Mouse (Mus musculus) liver, adult 2 months (tissue): ENCODE measurements around the gene Dcxr. TPM values are rescaled to one million over a fixed set of nuclear protein-coding genes. Genes with fewer than 3 reads are reported as not detected.
A peak's percentile ranks its signal among the peaks of the same experiment; 100 is the strongest.

Experiments used
- DNase-seq: peaks from one replicate; pipeline ENCODE4 v3.0.0-alpha.2; 2011; ENCODE audit warnings: low read depth, low spot score; ENCODE audit errors: extremely low read depth
- H3K27ac ChIP-seq: fragments of 200-500 bp; replicated peaks from 2 replicates; pipeline ENCODE4 v1.5.1; 2012; ENCODE audit warnings: low read depth, mild to moderate bottlenecking, control low read depth, inconsistent platforms, low read length; ENCODE audit not compliant: insufficient read depth
- H3K27me3 ChIP-seq: fragments of 200-500 bp; 2 replicates; pipeline ENCODE4 v1.6.1; 2012; ENCODE audit warnings: mild to moderate bottlenecking, moderate library complexity, low read length, inconsistent platforms; ENCODE audit not compliant: control insufficient read depth, insufficient read depth
- H3K36me3 ChIP-seq: fragments of 200-500 bp; 2 replicates; pipeline ENCODE4 v1.6.1; 2012; ENCODE audit warnings: low read length, inconsistent platforms; ENCODE audit not compliant: control insufficient read depth, insufficient read depth
- H3K4me1 ChIP-seq: fragments of 200-500 bp; 2 replicates; pipeline ENCODE4 v1.6.1; 2011; ENCODE audit warnings: low read length; ENCODE audit not compliant: control insufficient read depth, insufficient read depth
- H3K4me3 ChIP-seq: fragments of 200-500 bp; 2 replicates; pipeline ENCODE4 v1.5.1; 2011; ENCODE audit warnings: low read depth, mild to moderate bottlenecking, control low read depth, low read length, moderate library complexity; ENCODE audit not compliant: insufficient read depth
- H3K79me2 ChIP-seq: fragments of 200-500 bp; 2 replicates; pipeline ENCODE4 v1.6.1; 2012; ENCODE audit warnings: inconsistent platforms, mild to moderate bottlenecking, low read length, moderate library complexity; ENCODE audit not compliant: control insufficient read depth, insufficient read depth
- H3K9ac ChIP-seq: fragments of 200-500 bp; 2 replicates; pipeline ENCODE4 v1.6.1; 2012; ENCODE audit warnings: low read depth, mild to moderate bottlenecking, control low read depth, inconsistent platforms, low read length
- CTCF ChIP-seq: fragments of 200-500 bp; IDR thresholded peaks from 2 replicates; pipeline ENCODE4 v1.5.1; 2011; ENCODE audit warnings: low read depth, low read length, control low read depth
- POLR2A ChIP-seq: fragments of 200-500 bp; IDR thresholded peaks from 2 replicates; pipeline ENCODE4 v1.6.1; 2011; ENCODE audit warnings: low read length, control low read depth; ENCODE audit not compliant: insufficient read depth; ENCODE audit errors: extremely low read depth
- WGBS: fragments of 180-500 bp; shearing (Covaris S2); methylation state at CpG from one replicate; pipeline ENCODE4 v1.1.7; 2018; 5-methylcytosine and 5-hydroxymethylcytosine counted together
- polyA plus RNA-seq: library from polyadenylated mRNA; depleted of rRNA; stranded (reverse); fragments of >200 nt; gene quantifications from 2 replicates; pipeline ENCODE4 v1.2.3, GENCODE M21; 2012
- total RNA-seq: library from RNA; depleted of rRNA; stranded (reverse); fragments of >200 nt; gene quantifications from 2 replicates; pipeline ENCODE4 v1.2.3, GENCODE M21; 2014

The Dcxr gene
- total and polyA plus RNA-seq, 2 experiments: 230 to 512 TPM

GRCm38 (mm10) chr11:120719841-120720376, 7.2 kb downstream of the Dcxr start:
- H3K79me2 ChIP-seq: no peaks in the 10 kb centered on the region
- H3K27ac ChIP-seq: no peak overlapping the region
- no peak overlapping the region for H3K4me3 ChIP-seq
- no peak for DNase-seq
- TF ChIP-seq CTCF (no peak), POLR2A (no peak)
- 94% methylated on average over 13 of the region's 13 CpGs for WGBS
- no peaks in the 10 kb centered on the region for H3K27me3 ChIP-seq
- 0 out of 2 replicates have a peak, but pooled peaks cover 4% of the 10 kb centered on the region for H3K4me1 ChIP-seq
- peaks cover 1% of the 10 kb centered on the region; the same call in 1 of the 2 replicates for H3K36me3 ChIP-seq
- H3K9ac ChIP-seq: no peak overlapping the region

GRCm38 (mm10) chr11:120719242-120719641, 7.8 kb downstream of the Dcxr start:
- no peaks in the 10 kb centered on the region for H3K27me3 ChIP-seq
- H3K36me3 ChIP-seq: no peaks in the 10 kb centered on the region
- peaks cover 9% of the 10 kb centered on the region for H3K4me1 ChIP-seq
- WGBS: 94% methylated on average over 9 of the region's 9 CpGs
- DNase-seq: no peak
- TF ChIP-seq CTCF: no peak
- TF ChIP-seq POLR2A: no peak
- no peaks in the 10 kb centered on the region for H3K79me2 ChIP-seq
- H3K4me3 ChIP-seq: no peak overlapping the region
- no peak overlapping the region for H3K27ac ChIP-seq
- H3K9ac ChIP-seq: no peak overlapping the region

GRCm38 (mm10) chr11:120715131-120715530, 11.9 kb downstream of the Dcxr start:
- H3K79me2 ChIP-seq: no peaks in the 10 kb centered on the region
- WGBS: 92% methylated on average over 9 of the region's 9 CpGs
- no peak overlapping the region for H3K27ac ChIP-seq
- no peak for DNase-seq
- peaks cover 9% of the 10 kb centered on the region for H3K4me1 ChIP-seq
- no peaks in the 10 kb centered on the region for H3K27me3 ChIP-seq
- no peak overlapping the region for H3K4me3 ChIP-seq
- TF ChIP-seq CTCF (no peak), POLR2A (no peak)
- no peaks in the 10 kb centered on the region for H3K36me3 ChIP-seq
- H3K9ac ChIP-seq: no peak overlapping the region

GRCm38 (mm10) chr11:120714546-120714945, 12.5 kb downstream of the Dcxr start:
- Histone ChIP-seq H3K36me3 (no peaks in the 10 kb centered on the region), H3K9ac (peak overlapping the region; percentile 48), H3K4me1 (peaks cover 9% of the 10 kb centered on the region), H3K27ac (no peak overlapping the region), H3K4me3 (no peak overlapping the region; the same call in 1 of the 2 replicates), H3K27me3 (no peaks in the 10 kb centered on the region), H3K79me2 (no peaks in the 10 kb centered on the region)
- DNase-seq: no peak
- 47% methylated on average over 10 of the region's 10 CpGs for WGBS
- TF ChIP-seq POLR2A (no peak), CTCF (no peak)

- TF ChIP-seq CTCF (no peak), POLR2A (peak; percentile 80)
Observed at GRCm38 (mm10) chr11:120713580-120714518, 13.2 kb downstream of the Dcxr start, which contains the start of the genes Cenpx and Lrrc45. TSS of gene Cenpx (minus strand) at chr11:120713738. TSS of gene Lrrc45 (plus strand) at chr11:120713925.

More at GRCm38 (mm10) chr11:120713580-120714518, 13.2 kb downstream of the Dcxr start, which contains the start of the genes Cenpx and Lrrc45:
- Histone ChIP-seq H3K4me3 (peak within 1 kb of the TSS; percentile 61), H3K27me3 (no peaks in the 10 kb centered on the region), H3K27ac (peak within 1 kb of the TSS; percentile 32), H3K9ac (peak within 1 kb of the TSS; percentile 68), H3K4me1 (peaks cover 9% of the 10 kb centered on the region), H3K36me3 (no peaks in the 10 kb centered on the region), H3K79me2 (no peaks in the 10 kb centered on the region)
- WGBS: 6% methylated on average over 53 of the region's 53 CpGs
- DNase-seq: peak; percentile 98
